Mouse (Mus musculus) lung, adult 2 months (tissue): ENCODE data around the gene Gm2888. TPM values are rescaled to one million over a fixed set of nuclear protein-coding genes. Genes with fewer than 3 reads are reported as not detected.
"Not testable (repeated sequence)": the region's sequence is repeated elsewhere in the genome, so short reads cannot be mapped to it uniquely, and the experiment has no call there.

Experiments used
- DNase-seq: peaks from one replicate; pipeline ENCODE4 v3.0.0; 2022
- H3K4me1 ChIP-seq: fragments of 200-500 bp; 2 replicates; pipeline ENCODE4 v1.6.1; 2011; ENCODE audit warnings: low read length; ENCODE audit not compliant: control insufficient read depth, insufficient read depth
- H3K4me3 ChIP-seq: fragments of 200-500 bp; replicated peaks from 2 replicates; pipeline ENCODE3; 2011; ENCODE audit warnings: low read depth, mild to moderate bottlenecking, control low read depth, low read length; ENCODE audit errors: extremely low read depth
- WGBS: fragments of 180-500 bp; shearing (Covaris S2); methylation state at CpG from one replicate; pipeline ENCODE4 v1.1.7; 2018; 5-methylcytosine and 5-hydroxymethylcytosine counted together
- polyA plus RNA-seq: library from polyadenylated mRNA; depleted of rRNA; stranded (reverse); fragments of >200 nt; gene quantifications from 2 replicates; pipeline ENCODE4 v1.2.3, GENCODE M21; 2012; rRNA removed

Gene Gm2888
- polyA plus RNA-seq = not detected in 2 replicates

- not testable (repeated sequence) for H3K4me1 ChIP-seq, H3K4me3 ChIP-seq, DNase-seq
- WGBS = 47% methylated on average over 3 of the region's 3 CpGs
Measured at GRCm38 (mm10) chr14:3029702-3030101, at the start of gene Gm2888. Gene Gm2888 (plus strand): TSS chr14:3030002.

- peak; percentile 2 for DNase-seq
- WGBS = 4% methylated on average over 35 of the region's 40 CpGs
- H3K4me1 ChIP-seq, H3K4me3 ChIP-seq: not testable (repeated sequence)
Measured at GRCm38 (mm10) chr14:3048727-3049512, 19.1 kb downstream of the Gm2888 start, which contains the start of gene Gm2897. Gene Gm2897 (plus strand): TSS chr14:3049285.

GRCm38 (mm10) chr14:3049513-3049800, 19.7 kb downstream of the Gm2888 start:
- peak; percentile 18 for DNase-seq
- WGBS = 1% methylated on average over 20 of the region's 20 CpGs
- not testable (repeated sequence) for H3K4me1 ChIP-seq, H3K4me3 ChIP-seq

- DNase-seq = peak; percentile 2
- not testable (repeated sequence) for H3K4me3 ChIP-seq, H3K4me1 ChIP-seq
- 0% methylated on average over 4 of the region's 8 CpGs for WGBS
Measured at GRCm38 (mm10) chr14:3050087-3050486, 20.3 kb downstream of the Gm2888 start.

Other genes with a start within 250 kb of the Gm2888 start
- gene Gm2897, start 19.3 kb downstream of the Gm2888 start, polyA plus RNA-seq = 0.08 TPM in 1 of 2 replicates, not detected in the other
- 0.08 and 0.43 TPM in 2 replicates for gene Gm10340, start 104.0 kb downstream of the Gm2888 start, polyA plus RNA-seq
- not detected in 2 replicates for gene Gm5795, start 158.3 kb downstream of the Gm2888 start, polyA plus RNA-seq
- gene D830030K20Rik, start 178.5 kb downstream of the Gm2888 start, polyA plus RNA-seq = 0.09 and 0.10 TPM in 2 replicates